Mouse (Mus musculus) liver, embryonic 16.5 days (tissue): ENCODE results near the gene Mllt10. TPM values are rescaled to one million over a fixed set of nuclear protein-coding genes. Genes with fewer than 3 reads are reported as not detected.

ENCODE experiments used
- ATAC-seq: fragments of 200-750 bp; cut with Nextera tagmentation; 2 replicates; pipeline ENCODE4 v1.8.0; 2017; ENCODE audit warnings: low read depth, mild to moderate bottlenecking, moderate number of reproducible peaks, moderate library complexity
- H3K27ac ChIP-seq: fragments of 300-500 bp; sonication (generic); 2 replicates; pipeline ENCODE4 v1.5.1; 2014; ENCODE audit warnings: mild to moderate bottlenecking, low read length
- H3K27me3 ChIP-seq: fragments of 300-500 bp; sonication (generic); 2 replicates; pipeline ENCODE4 v1.6.1; 2014; ENCODE audit warnings: low read depth, low read length, mixed read lengths; ENCODE audit not compliant: control insufficient read depth, insufficient read depth
- H3K36me3 ChIP-seq: fragments of 300-500 bp; sonication (generic); 2 replicates; pipeline ENCODE4 v1.6.1; 2014; ENCODE audit warnings: mild to moderate bottlenecking; ENCODE audit not compliant: control insufficient read depth, insufficient read depth
- H3K4me1 ChIP-seq: fragments of 300-500 bp; sonication (generic); 2 replicates; pipeline ENCODE4 v1.6.1; 2014; ENCODE audit warnings: low read depth, low read length, mixed read lengths; ENCODE audit not compliant: control insufficient read depth
- H3K4me2 ChIP-seq: fragments of 300-500 bp; sonication (generic); 2 replicates; pipeline ENCODE4 v1.6.1; 2014; ENCODE audit warnings: low read depth, low read length, mixed read lengths
- H3K4me3 ChIP-seq: fragments of 300-500 bp; sonication (generic); 2 replicates; pipeline ENCODE4 v1.5.1; 2014; ENCODE audit warnings: low read depth, mild to moderate bottlenecking, low read length
- H3K9ac ChIP-seq: fragments of 300-500 bp; sonication (generic); 2 replicates; pipeline ENCODE4 v1.6.1; 2014; ENCODE audit warnings: low read depth, low read length
- H3K9me3 ChIP-seq: fragments of 300-500 bp; sonication (generic); replicated peaks from 2 replicates; pipeline ENCODE4 v1.6.1; 2016; ENCODE audit warnings: low read length; ENCODE audit not compliant: control insufficient read depth
- WGBS: fragments of 180-500 bp; shearing (Covaris S2); extraction: QIAGEN DNeasy Blood & Tissue Kit; methylation state at CpG from one replicate; pipeline ENCODE4 v1.1.7; 2014; ENCODE audit not compliant: insufficient replicate concordance; 5-methylcytosine and 5-hydroxymethylcytosine counted together
- polyA plus RNA-seq: library from polyadenylated mRNA; unstranded; fragments of >200 nt; fragmentation: Nextera tagmentation; extraction: Ambion mirVana; gene quantifications from 2 replicates; pipeline ENCODE4 v1.2.1, GENCODE M21; 2015

The Mllt10 gene
- polyA plus RNA-seq, 1 experiment from 2014 or later, result 23.8 TPM

- H3K9me3 ChIP-seq, result no peaks in the 10 kb centered on the region
- peak within 1 kb of the TSS; percentile 70 for H3K9ac ChIP-seq
- peaks cover 76% of the 10 kb centered on the region for H3K27me3 ChIP-seq
- peak within 1 kb of the TSS; percentile 68 for H3K27ac ChIP-seq
- H3K36me3 ChIP-seq, result no peaks in the 10 kb centered on the region
- WGBS, result 2% methylated on average over 17 of the region's 17 CpGs
- peaks cover 5% of the 10 kb centered on the region; the same call in 1 of the 2 replicates for H3K4me1 ChIP-seq
- peak within 1 kb of the TSS; percentile 71 for H3K4me3 ChIP-seq
- peak within 1 kb of the TSS; percentile 85 for H3K4me2 ChIP-seq
- no peak for ATAC-seq
Observed at GRCm38 (mm10) chr2:18048453-18049075, 6.5 kb upstream of the Mllt10 start, which contains the start of gene Skida1. Skida1 (minus strand) TSS chr2:18049051.

- Histone ChIP-seq H3K9me3 (no peaks in the 10 kb centered on the region), H3K4me2 (peak overlapping the region; percentile 28), H3K27me3 (peaks cover 76% of the 10 kb centered on the region), H3K4me1 (peaks cover 5% of the 10 kb centered on the region; the same call in 1 of the 2 replicates), H3K9ac (0 out of 2 replicates have a peak overlapping the region, but pooled peaks have one; percentile 6), H3K4me3 (no peak overlapping the region), H3K36me3 (no peaks in the 10 kb centered on the region), H3K27ac (peak overlapping the region; percentile 38; the same call in 1 of the 2 replicates)
- ATAC-seq, result no peak
- WGBS, result 22% methylated on average over 11 of the region's 11 CpGs
Observed at GRCm38 (mm10) chr2:18049279-18049821, 5.7 kb upstream of the Mllt10 start.

- Histone ChIP-seq H3K4me2 (peak overlapping the region; percentile 28), H3K36me3 (no peaks in the 10 kb centered on the region), H3K9ac (no peak overlapping the region), H3K4me3 (no peak overlapping the region; the same call in 1 of the 2 replicates), H3K27me3 (peaks cover 75% of the 10 kb centered on the region), H3K4me1 (peaks cover 5% of the 10 kb centered on the region; the same call in 1 of the 2 replicates), H3K9me3 (no peaks in the 10 kb centered on the region), H3K27ac (no peak overlapping the region)
- WGBS, result 11% methylated on average over 2 of the region's 2 CpGs
- no peak for ATAC-seq
Observed at GRCm38 (mm10) chr2:18050018-18050417, 5.0 kb upstream of the Mllt10 start.

GRCm38 (mm10) chr2:18050541-18050985 is 4.5 kb upstream of the Mllt10 start:
- Histone ChIP-seq H3K36me3 (no peaks in the 10 kb centered on the region), H3K27me3 (peaks cover 71% of the 10 kb centered on the region), H3K4me2 (peak overlapping the region; percentile 22), H3K9ac (no peak overlapping the region; the same call in 1 of the 2 replicates), H3K9me3 (no peaks in the 10 kb centered on the region), H3K27ac (no peak overlapping the region), H3K4me1 (peaks cover 11% of the 10 kb centered on the region), H3K4me3 (peak overlapping the region; percentile 25)
- no peak for ATAC-seq
- WGBS, result 16% methylated on average over 10 of the region's 10 CpGs

- Histone ChIP-seq H3K27ac (no peak overlapping the region), H3K27me3 (peaks cover 65% of the 10 kb centered on the region), H3K4me3 (peak overlapping the region; percentile 25; the same call in 1 of the 2 replicates), H3K9ac (no peak overlapping the region), H3K9me3 (no peaks in the 10 kb centered on the region), H3K4me2 (peak overlapping the region; percentile 22; the same call in 1 of the 2 replicates), H3K4me1 (peaks cover 13% of the 10 kb centered on the region), H3K36me3 (no peaks in the 10 kb centered on the region)
- no peak for ATAC-seq
- 42% methylated on average over 11 of the region's 11 CpGs for WGBS
Observed at GRCm38 (mm10) chr2:18051026-18051830, 3.8 kb upstream of the Mllt10 start.

- peaks cover 10% of the 10 kb centered on the region for H3K4me1 ChIP-seq
- peaks cover 59% of the 10 kb centered on the region for H3K27me3 ChIP-seq
- H3K4me2 ChIP-seq, result no peak overlapping the region
- H3K4me3 ChIP-seq, result no peak overlapping the region
- no peak overlapping the region for H3K27ac ChIP-seq
- no peak for ATAC-seq
- no peaks in the 10 kb centered on the region for H3K9me3 ChIP-seq
- WGBS, result 82% methylated on average over 3 of the region's 3 CpGs
- H3K9ac ChIP-seq, result no peak overlapping the region
- H3K36me3 ChIP-seq, result no peaks in the 10 kb centered on the region
Observed at GRCm38 (mm10) chr2:18051831-18052170, 3.2 kb upstream of the Mllt10 start.

- Histone ChIP-seq H3K27me3 (peaks cover 51% of the 10 kb centered on the region), H3K9me3 (no peaks in the 10 kb centered on the region), H3K9ac (no peak overlapping the region), H3K4me3 (no peak overlapping the region), H3K27ac (no peak overlapping the region), H3K4me1 (peaks cover 10% of the 10 kb centered on the region), H3K4me2 (no peak overlapping the region), H3K36me3 (no peaks in the 10 kb centered on the region)
- ATAC-seq, result no peak
- WGBS, result 74% methylated on average over 3 of the region's 3 CpGs
Observed at GRCm38 (mm10) chr2:18052581-18052980, 2.5 kb upstream of the Mllt10 start.

GRCm38 (mm10) chr2:18053243-18053950 is 1.6 kb upstream of the Mllt10 start:
- peaks cover 15% of the 10 kb centered on the region for H3K4me1 ChIP-seq
- no peak overlapping the region for H3K4me3 ChIP-seq
- H3K9ac ChIP-seq, result no peak overlapping the region
- no peaks in the 10 kb centered on the region for H3K9me3 ChIP-seq
- no peak overlapping the region for H3K27ac ChIP-seq
- no peaks in the 10 kb centered on the region for H3K36me3 ChIP-seq
- ATAC-seq, result no peak
- H3K27me3 ChIP-seq, result peaks cover 43% of the 10 kb centered on the region
- no peak overlapping the region for H3K4me2 ChIP-seq
- WGBS, result 59% methylated on average over 1 of the region's 1 CpGs
